Mouse (Mus musculus) lung, adult 18-20 months (tissue): ENCODE results near the gene Slc16a10.

Experiments used
- DNase-seq, 2 experiments: peaks; one replicate each; pipeline ENCODE4 v3.0.0; 2022; ENCODE audit warnings: mixed read lengths in 2 of 2

Slc16a10 gene

GRCm38 (mm10) chr10:40147325-40148059 lies 5.4 kb upstream of the Slc16a10 start:
- DNase-seq, result no peak

GRCm38 (mm10) chr10:40146451-40146850 lies 4.4 kb upstream of the Slc16a10 start:
- DNase-seq, result peak in 1 of 2 experiments; percentile 8

- no peak for DNase-seq
Observed at GRCm38 (mm10) chr10:40144815-40145214, 2.8 kb upstream of the Slc16a10 start.

- peak in 1 of 2 experiments; percentile 10 for DNase-seq
Observed at GRCm38 (mm10) chr10:40141016-40141851, 824 bp downstream of the Slc16a10 start.

- no peak for DNase-seq
Observed at GRCm38 (mm10) chr10:40139646-40140045, 2.4 kb downstream of the Slc16a10 start.

- DNase-seq, result no peak
Observed at GRCm38 (mm10) chr10:40135807-40136778, 6.0 kb downstream of the Slc16a10 start.

GRCm38 (mm10) chr10:40134906-40135305 lies 7.2 kb downstream of the Slc16a10 start:
- no peak for DNase-seq

- DNase-seq, result no peak
Observed at GRCm38 (mm10) chr10:40133636-40134035, 8.4 kb downstream of the Slc16a10 start.

GRCm38 (mm10) chr10:40131690-40132418 lies 10.2 kb downstream of the Slc16a10 start:
- no peak for DNase-seq

- DNase-seq, result no peak
Observed at GRCm38 (mm10) chr10:40130126-40130525, 11.9 kb downstream of the Slc16a10 start.

GRCm38 (mm10) chr10:40129134-40129533 lies 12.9 kb downstream of the Slc16a10 start:
- no peak for DNase-seq

GRCm38 (mm10) chr10:40128497-40128896 lies 13.6 kb downstream of the Slc16a10 start:
- DNase-seq, result peak; percentile 18 to 20

GRCm38 (mm10) chr10:40125200-40125599 lies 16.9 kb downstream of the Slc16a10 start:
- peak; percentile 66 to 73 for DNase-seq

- DNase-seq, result no peak
Observed at GRCm38 (mm10) chr10:40124570-40124969, 17.5 kb downstream of the Slc16a10 start.

GRCm38 (mm10) chr10:40124096-40124495 lies 18.0 kb downstream of the Slc16a10 start:
- no peak for DNase-seq

GRCm38 (mm10) chr10:40119466-40119865 lies 22.6 kb downstream of the Slc16a10 start:
- no peak for DNase-seq

GRCm38 (mm10) chr10:40118743-40119387 lies 23.2 kb downstream of the Slc16a10 start:
- DNase-seq, result no peak

- DNase-seq, result no peak
Observed at GRCm38 (mm10) chr10:40113517-40114085, 28.5 kb downstream of the Slc16a10 start.

GRCm38 (mm10) chr10:40112256-40112655 lies 29.8 kb downstream of the Slc16a10 start:
- DNase-seq, result no peak

- no peak for DNase-seq
Observed at GRCm38 (mm10) chr10:40109520-40109919, 32.5 kb downstream of the Slc16a10 start.

GRCm38 (mm10) chr10:40108992-40109391 lies 33.1 kb downstream of the Slc16a10 start:
- DNase-seq, result no peak
